Mouse (Mus musculus) MEL (cell line): ENCODE data around the gene Ikbke. TPM values are rescaled to one million over a fixed set of nuclear protein-coding genes. Genes with fewer than 3 reads are reported as not detected.
A peak's percentile ranks its signal among the peaks of the same experiment; 100 is the strongest.
"Not testable (repeated sequence)": the region's sequence is repeated elsewhere in the genome, so short reads cannot be mapped to it uniquely, and the experiment has no call there.

Experiments
- DNase-seq: peaks from one replicate; pipeline ENCODE4 v3.0.0; 2011; ENCODE audit warnings: low read depth, low spot score
- H3K27ac ChIP-seq: 2 replicates; pipeline ENCODE4 v1.5.1; 2012; ENCODE audit warnings: low read depth, mild to moderate bottlenecking, control low read depth, low read length, moderate library complexity; ENCODE audit not compliant: control insufficient read depth
- H3K27me3 ChIP-seq, 2 experiments: fragments of 150-350 bp in 1 of 2; sonication (generic) in 1 of 2; 2 replicates each; pipeline ENCODE4 v1.6.1; 2012; ENCODE audit warnings: low read length in 2 of 2, mild to moderate bottlenecking in 2 of 2, improper control_type of control experiment in 1 of 2, moderate library complexity in 1 of 2; ENCODE audit not compliant: insufficient read depth in 2 of 2, control insufficient read depth in 1 of 2
- H3K36me3 ChIP-seq, 2 experiments: 2 replicates each; pipeline ENCODE4 v1.6.1; 2012 to 2014; ENCODE audit warnings: low read length in 2 of 2, improper control_type of control experiment in 1 of 2, inconsistent platforms in 1 of 2, mild to moderate bottlenecking in 1 of 2; ENCODE audit not compliant: insufficient read depth in 2 of 2, control insufficient read depth in 1 of 2
- H3K4me1 ChIP-seq, 2 experiments: fragments of 150-350 bp in 1 of 2; sonication (generic) in 1 of 2; 2 replicates each; pipeline ENCODE4 v1.6.1; 2012; ENCODE audit warnings: low read length in 2 of 2, improper control_type of control experiment in 1 of 2, mild to moderate bottlenecking in 1 of 2; ENCODE audit not compliant: insufficient read depth in 2 of 2, control insufficient read depth in 1 of 2
- H3K4me3 ChIP-seq, 2 experiments: fragments of 150-350 bp in 1 of 2; sonication (generic) in 1 of 2; 2 replicates each; pipeline ENCODE4 v1.5.1; 2012; ENCODE audit warnings: low read depth in 2 of 2, low read length in 2 of 2, mild to moderate bottlenecking in 2 of 2, moderate library complexity in 2 of 2, control low read depth in 1 of 2, improper control_type of control experiment in 1 of 2; ENCODE audit not compliant: control insufficient read depth in 1 of 2, insufficient read depth in 1 of 2
- H3K79me2 ChIP-seq: 2 replicates; pipeline ENCODE4 v1.6.1; 2012; ENCODE audit warnings: mild to moderate bottlenecking, low read length, moderate library complexity; ENCODE audit not compliant: control insufficient read depth, poor library complexity, insufficient read depth
- H3K9ac ChIP-seq: 2 replicates; pipeline ENCODE4 v1.6.1; 2012; ENCODE audit warnings: low read depth, mild to moderate bottlenecking, control low read depth, low read length, moderate library complexity; ENCODE audit not compliant: control insufficient read depth, poor library complexity, severe bottlenecking
- H3K9me3 ChIP-seq: fragments of 150-350 bp; sonication (generic); replicated peaks from 2 replicates; pipeline ENCODE4 v1.6.1; 2012; ENCODE audit warnings: mild to moderate bottlenecking, low read length, improper control_type of control experiment, moderate library complexity; ENCODE audit not compliant: insufficient read depth
- BHLHE40 ChIP-seq: IDR thresholded peaks from 2 replicates; pipeline ENCODE4 v1.6.1; 2012; ENCODE audit warnings: low read depth, mild to moderate bottlenecking, inconsistent platforms, low read length, improper control_type of control experiment, borderline replicate concordance
- CHD2 ChIP-seq: IDR thresholded peaks from 2 replicates; pipeline ENCODE4 v1.6.1; 2011; ENCODE audit warnings: low read length, improper control_type of control experiment
- CTCF ChIP-seq, 3 experiments: IDR thresholded peaks in 2 of 3; conservative IDR thresholded peaks in 1 of 3; 2 replicates each; pipeline ENCODE4 v1.5.1; 2011 to 2012; ENCODE audit warnings: low read length in 3 of 3, low read depth in 2 of 3, mild to moderate bottlenecking in 2 of 3, improper control_type of control experiment in 1 of 3, inconsistent platforms in 1 of 3, mixed read lengths in 1 of 3, moderate library complexity in 1 of 3; ENCODE audit not compliant: control insufficient read depth in 1 of 3, insufficient read depth in 1 of 3, poor library complexity in 1 of 3, severe bottlenecking in 1 of 3
- ELF1 ChIP-seq: IDR thresholded peaks from 2 replicates; pipeline ENCODE4 v1.6.1; 2014; ENCODE audit warnings: low read depth, mild to moderate bottlenecking, inconsistent platforms, low read length, improper control_type of control experiment, moderate library complexity
- ETS1 ChIP-seq: IDR thresholded peaks from 2 replicates; pipeline ENCODE4 v1.6.1; 2012; ENCODE audit warnings: low read depth, mild to moderate bottlenecking, inconsistent platforms, low read length, improper control_type of control experiment, moderate library complexity
- GATA1 ChIP-seq: IDR thresholded peaks from 2 replicates; pipeline ENCODE4 v1.6.1; 2011; ENCODE audit warnings: low read depth, low read length, improper control_type of control experiment
- HCFC1 ChIP-seq: IDR thresholded peaks from 2 replicates; pipeline ENCODE4 v1.6.1; 2012; ENCODE audit warnings: low read depth, mild to moderate bottlenecking, inconsistent platforms, low read length, improper control_type of control experiment, moderate library complexity
- MAZ ChIP-seq: IDR thresholded peaks from 2 replicates; pipeline ENCODE4 v1.6.1; 2012; ENCODE audit warnings: low read depth, mild to moderate bottlenecking, inconsistent platforms, low read length, improper control_type of control experiment
- MXI1 ChIP-seq: IDR thresholded peaks from 2 replicates; pipeline ENCODE4 v1.6.1; 2011; ENCODE audit warnings: mild to moderate bottlenecking, low read depth, low read length, improper control_type of control experiment
- MYB ChIP-seq: IDR thresholded peaks from 2 replicates; pipeline ENCODE4 v1.6.1; 2011; ENCODE audit warnings: mild to moderate bottlenecking, low read depth, low read length, improper control_type of control experiment
- POLR2A ChIP-seq, 2 experiments: IDR thresholded peaks; 2 replicates each; pipeline ENCODE4 v1.6.1; 2011 to 2012; ENCODE audit warnings: low read length in 2 of 2, mild to moderate bottlenecking in 2 of 2, control low read depth in 1 of 2, improper control_type of control experiment in 1 of 2, low read depth in 1 of 2, moderate library complexity in 1 of 2; ENCODE audit not compliant: control insufficient read depth in 1 of 2, insufficient read depth in 1 of 2, poor library complexity in 1 of 2
- RAD21 ChIP-seq: IDR thresholded peaks from 2 replicates; pipeline ENCODE4 v1.6.1; 2011; ENCODE audit warnings: mild to moderate bottlenecking, low read depth, low read length, improper control_type of control experiment
- SIN3A ChIP-seq: IDR thresholded peaks from 2 replicates; pipeline ENCODE4 v1.6.1; 2012; ENCODE audit warnings: low read length, improper control_type of control experiment, inconsistent platforms
- SMC3 ChIP-seq: IDR thresholded peaks from 2 replicates; pipeline ENCODE4 v1.6.1; 2011; ENCODE audit warnings: low read depth, low read length, improper control_type of control experiment
- TAL1 ChIP-seq: IDR thresholded peaks from 2 replicates; pipeline ENCODE4 v1.6.1; 2012; ENCODE audit warnings: mild to moderate bottlenecking, inconsistent platforms, low read length, moderate library complexity, mixed read lengths
- TBP ChIP-seq: IDR thresholded peaks from 2 replicates; pipeline ENCODE4 v1.8.0; 2011; ENCODE audit warnings: low read depth, low read length, improper control_type of control experiment
- ZC3H11A ChIP-seq: IDR thresholded peaks from 2 replicates; pipeline ENCODE4 v1.6.1; 2012; ENCODE audit warnings: low read depth, mild to moderate bottlenecking, inconsistent platforms, low read length, improper control_type of control experiment
- ZMIZ1 ChIP-seq: IDR thresholded peaks from 2 replicates; pipeline ENCODE4 v1.6.1; 2012; ENCODE audit warnings: low read depth, mild to moderate bottlenecking, inconsistent platforms, low read length, improper control_type of control experiment, moderate library complexity
- polyA plus RNA-seq, 2 experiments: library from polyadenylated mRNA; stranded (reverse) in 1 of 2; unstranded in 1 of 2; fragments of >175 nt in 1 of 2; fragments of >200 nt in 1 of 2; gene quantifications; 2 replicates each; pipeline versions ENCODE4 v1.2.1 to v1.2.4; 2012; ENCODE audit warnings: low replicate concordance in 2 of 2, low read depth in 1 of 2; ENCODE audit not compliant: insufficient read length in 2 of 2, insufficient read depth in 1 of 2, missing spikeins in 1 of 2
- total RNA-seq: library from RNA; depleted of rRNA; stranded (reverse); fragments of 300-350 nt; gene quantifications from 2 replicates; pipeline ENCODE4 v1.2.3, GENCODE M21; 2012; rRNA removed

Ikbke gene
- 3.5 and 4.0 TPM in 2 replicates for total RNA-seq
- 1 to 10 TPM in 1 of 2 experiments, not detected in 1; 7.2 TPM for polyA plus RNA-seq

- TF ChIP-seq SIN3A (peak; percentile 93), HCFC1 (peak; percentile 76), BHLHE40 (no peak), CHD2 (no peak), MYB (peak; percentile 46; the same call in 1 of the 2 replicates), GATA1 (no peak), POLR2A (IDR thresholded peaks at IDR 0.05; ENCODE audit: control insufficient read depth in 1 of 2, insufficient read depth in 1 of 2, low read depth in 1 of 2, low read length in 2 of 2, poor library complexity in 1 of 2) (peak in 1 of 2 experiments; percentile 63; a peak in 2 of 4 replicates), ELF1 (peak; percentile 89), ETS1 (no peak), TBP (peak; percentile 64; the same call in 1 of the 2 replicates), MAZ (peak; percentile 80; the same call in 1 of the 2 replicates), MXI1 (peak; percentile 44; the same call in 1 of the 2 replicates), TAL1 (no peak), ZMIZ1 (no peak), RAD21 (no peak), ZC3H11A (no peak)
- TF ChIP-seq, all 39 proteins: peak for 8
- Histone ChIP-seq H3K27ac (peak within 1 kb of the TSS; percentile 31), H3K4me3 (peak within 1 kb of the TSS; percentile 57 to 72), H3K36me3 (peaks cover 0 to 6% of the 10 kb centered on the region in 2 experiments; a peak in 2 of 4 replicates), H3K9ac (peak within 1 kb of the TSS; percentile 59), H3K79me2 (no peaks in the 10 kb centered on the region), H3K9me3 (no peaks in the 10 kb centered on the region), H3K4me1 (peaks cover 0 to 15% of the 10 kb centered on the region in 2 experiments; a peak in 3 of 4 replicates), H3K27me3 (no peaks in the 10 kb centered on the region)
- DNase-seq: peak; percentile 76
Observed at GRCm38 (mm10) chr1:131279456-131279776, at the start of gene Ikbke. TSS of gene Ikbke (minus strand) at chr1:131279606.

GRCm38 (mm10) chr1:131329093-131329492, 49.7 kb upstream of the Ikbke start:
- peak; percentile 62 for DNase-seq
- H3K36me3 ChIP-seq, H3K4me3 ChIP-seq: not testable (repeated sequence)

More at GRCm38 (mm10) chr1:131329093-131329492, 49.7 kb upstream of the Ikbke start:
- TF ChIP-seq SMC3 (peak; percentile 48), RAD21 (peak; percentile 15), CTCF (IDR thresholded peaks at IDR 0.05 in 2 of 3, conservative IDR thresholded peaks at IDR 0.05 in 1 of 3; ENCODE audit: control insufficient read depth in 1 of 3, insufficient read depth in 1 of 3, low read depth in 2 of 3, low read length in 3 of 3, poor library complexity in 1 of 3, severe bottlenecking in 1 of 3) (peak; percentile 44 to 54 (median 45))
- TF ChIP-seq, all 39 proteins: peak for 3; not testable (repeated sequence) for 36
- not testable (repeated sequence) for H3K27me3 ChIP-seq, H3K79me2 ChIP-seq, H3K9me3 ChIP-seq, H3K4me1 ChIP-seq, H3K9ac ChIP-seq, H3K27ac ChIP-seq
